Mouse (Mus musculus) myocyte (in vitro differentiated cells): ENCODE measurements around the gene Tmigd3.

Source experiments
- E2F4 ChIP-seq: IDR thresholded peaks from one replicate; pipeline ENCODE4 v1.6.1; 2011; ENCODE audit warnings: mild to moderate bottlenecking, control low read depth, moderate library complexity; ENCODE audit not compliant: insufficient read depth
- MAX ChIP-seq: IDR thresholded peaks from one replicate; pipeline ENCODE4 v1.6.1; 2011; ENCODE audit warnings: low read depth, mild to moderate bottlenecking, control low read depth
- MYOD1 ChIP-seq, 3 experiments: IDR thresholded peaks; one replicate each; pipeline ENCODE4 v1.6.1; 2011; ENCODE audit warnings: control low read depth in 2 of 3, low read depth in 2 of 3, mild to moderate bottlenecking in 2 of 3, moderate library complexity in 1 of 3; ENCODE audit not compliant: insufficient read length in 2 of 3, control insufficient read depth in 1 of 3
- POLR2A ChIP-seq: IDR thresholded peaks from one replicate; pipeline ENCODE4 v1.6.1; 2011; ENCODE audit warnings: low read depth, mild to moderate bottlenecking, control low read depth, moderate library complexity; ENCODE audit not compliant: insufficient read length
- POLR2AphosphoS2 ChIP-seq: IDR thresholded peaks from one replicate; pipeline ENCODE4 v1.6.1; 2011; ENCODE audit warnings: low read depth, control low read depth; ENCODE audit not compliant: insufficient read length
- TCF12 ChIP-seq: IDR thresholded peaks from one replicate; pipeline ENCODE4 v1.6.1; 2011; ENCODE audit warnings: mild to moderate bottlenecking, control low read depth; ENCODE audit not compliant: poor library complexity, insufficient read depth, severe bottlenecking

- TF ChIP-seq POLR2A (no peak), MAX (no peak), POLR2AphosphoS2 (no peak), TCF12 (no peak), MYOD1 (IDR thresholded peaks at IDR 0.05; ENCODE audit: control insufficient read depth in 1 of 3, insufficient read length in 2 of 3, low read depth in 2 of 3) (no peak), E2F4 (no peak)
These were observed 22.1 kb downstream of the Tmigd3 start for GRCm38 (mm10) chr3:105892572-105893495.
